Mouse (Mus musculus) C2C12 (cell line): Measurements from ENCODE around the gene Cend1.

Source experiments
- CEBPB ChIP-seq: IDR thresholded peaks from one replicate; pipeline ENCODE4 v1.6.1; 2011; ENCODE audit warnings: low read depth, mild to moderate bottlenecking, control low read depth, moderate library complexity
- CTCF ChIP-seq: IDR thresholded peaks from one replicate; pipeline ENCODE4 v1.5.1; 2011; ENCODE audit not compliant: control insufficient read depth, insufficient read depth, insufficient read length
- MAX ChIP-seq: IDR thresholded peaks from one replicate; pipeline ENCODE4 v1.6.1; 2011; ENCODE audit warnings: mild to moderate bottlenecking, control low read depth

GRCm38 (mm10) chr7:141439140-141439679 lies 9.9 kb upstream of the Cend1 start:
- TF ChIP-seq CEBPB (no peak), CTCF (no peak), MAX (no peak)
